Mouse (Mus musculus) stomach, embryonic 14.5 days (tissue): ENCODE measurements around the gene Raver2. TPM values are rescaled to one million over a fixed set of nuclear protein-coding genes. Genes with fewer than 3 reads are reported as not detected.

Experiments used
- ATAC-seq: fragments of 200-750 bp; cut with Nextera tagmentation; 2 replicates; pipeline ENCODE4 v1.8.0; 2017; ENCODE audit warnings: low read depth, moderate TSS enrichment; ENCODE audit not compliant: insufficient number of reproducible peaks, insufficient read depth, low FRiP score
- H3K27ac ChIP-seq: fragments of 300-500 bp; sonication (generic); 2 replicates; pipeline ENCODE4 v1.5.1; 2014; ENCODE audit warnings: mild to moderate bottlenecking, low read length, moderate library complexity, mixed read lengths
- H3K27me3 ChIP-seq: fragments of 300-500 bp; sonication (generic); 2 replicates; pipeline ENCODE4 v1.6.1; 2014; ENCODE audit warnings: low read length, control low read depth, mixed read lengths; ENCODE audit not compliant: control insufficient read depth, insufficient read depth
- H3K36me3 ChIP-seq: fragments of 300-500 bp; sonication (generic); 2 replicates; pipeline ENCODE4 v1.6.1; 2014; ENCODE audit warnings: mild to moderate bottlenecking, control low read depth, low read length, moderate library complexity, mixed read lengths; ENCODE audit not compliant: control insufficient read depth, insufficient read depth
- H3K4me1 ChIP-seq: fragments of 300-500 bp; sonication (generic); 2 replicates; pipeline ENCODE4 v1.6.1; 2014; ENCODE audit warnings: low read length, control low read depth, mixed read lengths; ENCODE audit not compliant: control insufficient read depth, insufficient read depth
- H3K4me2 ChIP-seq: fragments of 300-500 bp; sonication (generic); replicated peaks from 2 replicates; pipeline ENCODE4 v1.6.1; 2014; ENCODE audit warnings: low read depth, low read length, control low read depth
- H3K4me3 ChIP-seq: fragments of 300-500 bp; sonication (generic); 2 replicates; pipeline ENCODE4 v1.5.1; 2014; ENCODE audit warnings: low read depth, low read length, control low read depth
- H3K9ac ChIP-seq: fragments of 300-500 bp; sonication (generic); replicated peaks from 2 replicates; pipeline ENCODE4 v1.6.1; 2014; ENCODE audit warnings: low read depth, mild to moderate bottlenecking, control low read depth, low read length, moderate library complexity, mixed read lengths
- H3K9me3 ChIP-seq: fragments of 300-500 bp; sonication (generic); 2 replicates; pipeline ENCODE4 v1.6.1; 2016; ENCODE audit warnings: low read depth, low read length, control low read depth; ENCODE audit not compliant: control insufficient read depth
- WGBS: fragments of 180-500 bp; shearing (Covaris S2); extraction: QIAGEN DNeasy Blood & Tissue Kit; methylation state at CpG from one replicate; pipeline ENCODE4 v1.1.7; 2014; 5-methylcytosine and 5-hydroxymethylcytosine counted together
- polyA plus RNA-seq: library from polyadenylated mRNA; unstranded; fragments of >200 nt; fragmentation: Nextera tagmentation; extraction: Ambion mirVana; gene quantifications from 2 replicates; pipeline ENCODE4 v1.2.1, GENCODE M21; 2014

Raver2 gene
- polyA plus RNA-seq, 1 experiment from 2014 or later: 19.5 TPM

DNA sequence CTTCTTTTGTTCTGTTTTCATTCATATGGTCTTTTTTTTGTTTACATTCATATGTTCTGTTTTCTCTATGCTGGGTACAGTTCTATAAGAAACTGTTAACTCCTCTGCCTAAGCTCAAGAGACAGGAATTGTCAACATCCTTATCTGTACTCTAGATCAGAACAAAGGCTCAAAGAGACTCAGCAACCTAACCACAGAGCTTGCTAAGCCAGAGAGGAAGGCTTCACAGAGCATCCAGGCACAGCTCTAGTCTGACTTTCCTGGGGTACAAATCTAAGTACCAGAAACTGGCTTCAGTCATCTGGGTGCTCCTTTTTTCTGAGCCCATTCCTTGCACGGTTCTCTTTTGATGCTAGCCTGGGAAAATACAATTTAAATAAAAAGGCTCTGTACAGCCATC is 99.0 kb downstream of the Raver2 start:
- no peaks in the 10 kb centered on the region for H3K27me3 ChIP-seq
- no peak overlapping the region for H3K4me2 ChIP-seq
- ATAC-seq: no peak
- no peaks in the 10 kb centered on the region for H3K9me3 ChIP-seq
- peaks cover 36% of the 10 kb centered on the region for H3K36me3 ChIP-seq
- WGBS: 84% methylated on average over 1 of the region's 1 CpGs
- no peak overlapping the region for H3K27ac ChIP-seq
- H3K4me1 ChIP-seq: no peaks in the 10 kb centered on the region
- no peak overlapping the region for H3K4me3 ChIP-seq
- H3K9ac ChIP-seq: no peak overlapping the region

GRCm38 (mm10) chr4:101168189-101168778 is 99.5 kb downstream of the Raver2 start:
- 0 out of 2 replicates have a peak, but pooled peaks have one; percentile 37 for ATAC-seq
- Histone ChIP-seq H3K27ac (no peak overlapping the region), H3K36me3 (peaks cover 36% of the 10 kb centered on the region), H3K4me3 (no peak overlapping the region), H3K27me3 (no peaks in the 10 kb centered on the region), H3K4me1 (no peaks in the 10 kb centered on the region), H3K9ac (no peak overlapping the region), H3K4me2 (no peak overlapping the region), H3K9me3 (no peaks in the 10 kb centered on the region)
- WGBS: 54% methylated on average over 6 of the region's 6 CpGs

DNA sequence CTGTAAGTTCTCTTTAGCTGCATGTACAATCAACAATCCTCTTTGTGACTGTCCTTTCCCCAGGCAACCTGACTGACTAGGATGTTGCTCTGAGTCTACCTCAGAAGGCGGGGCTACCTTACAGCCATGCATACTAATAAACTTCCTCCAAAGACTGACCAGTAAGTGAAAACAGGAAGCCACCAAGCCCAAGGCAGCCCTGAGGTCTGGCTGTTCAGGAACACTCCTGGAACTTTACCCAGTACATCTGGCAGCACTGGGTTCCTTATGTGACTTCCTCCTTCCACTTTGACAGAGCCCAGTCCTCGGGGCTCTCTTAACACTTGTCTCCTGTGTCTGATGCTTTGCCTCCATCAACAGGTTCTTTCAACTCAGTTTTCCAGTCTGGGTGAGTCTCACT is 104.0 kb downstream of the Raver2 start:
- Histone ChIP-seq H3K9me3 (no peaks in the 10 kb centered on the region), H3K4me3 (no peak overlapping the region), H3K4me2 (no peak overlapping the region), H3K4me1 (no peaks in the 10 kb centered on the region), H3K27ac (no peak overlapping the region), H3K9ac (no peak overlapping the region), H3K36me3 (peaks cover 25% of the 10 kb centered on the region), H3K27me3 (no peaks in the 10 kb centered on the region)
- 93% methylated on average over 2 of the region's 2 CpGs for WGBS
- no peak for ATAC-seq

- Histone ChIP-seq H3K9me3 (no peaks in the 10 kb centered on the region), H3K27ac (no peak overlapping the region), H3K9ac (no peak overlapping the region), H3K27me3 (no peaks in the 10 kb centered on the region), H3K36me3 (peaks cover 28% of the 10 kb centered on the region), H3K4me1 (no peaks in the 10 kb centered on the region), H3K4me3 (no peak overlapping the region), H3K4me2 (no peak overlapping the region)
- WGBS: 89% methylated on average over 10 of the region's 10 CpGs
- no peak for ATAC-seq
These were observed 106.3 kb downstream of the Raver2 start for GRCm38 (mm10) chr4:101174916-101175625.

DNA sequence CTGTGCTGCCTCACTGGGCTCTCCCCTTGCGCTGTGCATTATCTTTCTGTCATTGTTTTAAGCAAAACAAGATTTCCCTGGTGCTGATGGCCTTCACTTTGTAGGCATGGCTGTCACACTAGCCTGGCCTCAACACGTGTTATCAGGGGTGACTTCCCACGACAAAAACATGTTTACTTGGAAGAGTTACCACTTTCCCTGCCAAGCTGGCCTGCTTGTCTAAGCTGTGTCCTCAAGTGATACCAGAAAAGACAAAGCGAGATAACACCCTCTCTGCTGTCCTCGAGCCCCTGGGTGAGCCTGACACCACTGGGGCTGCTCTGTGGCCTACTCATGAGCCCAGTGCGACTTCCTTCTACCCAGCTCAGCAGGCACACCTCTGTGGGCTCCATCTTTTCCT is 107.3 kb downstream of the Raver2 start:
- H3K4me2 ChIP-seq: no peak overlapping the region
- peaks cover 20% of the 10 kb centered on the region; the same call in 1 of the 2 replicates for H3K36me3 ChIP-seq
- no peak overlapping the region for H3K27ac ChIP-seq
- H3K9ac ChIP-seq: no peak overlapping the region
- no peaks in the 10 kb centered on the region for H3K9me3 ChIP-seq
- H3K4me3 ChIP-seq: no peak overlapping the region
- no peaks in the 10 kb centered on the region for H3K27me3 ChIP-seq
- WGBS: 74% methylated on average over 6 of the region's 6 CpGs
- ATAC-seq: no peak
- no peaks in the 10 kb centered on the region for H3K4me1 ChIP-seq

DNA sequence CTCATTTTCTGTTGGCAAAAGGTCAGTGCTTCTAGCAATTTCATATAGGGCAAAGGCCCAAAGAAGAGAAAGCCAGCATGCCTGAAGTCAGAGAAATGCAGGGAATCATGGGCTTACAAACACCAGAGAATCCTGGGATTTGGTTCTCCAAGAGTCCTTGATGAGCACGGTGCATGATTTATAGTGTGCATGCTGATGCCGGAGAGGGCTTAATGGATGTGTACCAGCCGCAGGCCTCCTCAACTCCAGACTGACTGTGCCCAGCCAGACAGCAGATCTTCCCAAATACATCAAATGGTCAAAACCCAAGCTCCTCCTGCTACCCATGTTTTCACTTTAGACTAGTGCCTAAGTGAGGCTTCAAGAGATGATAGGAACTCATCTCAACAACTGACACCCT is 109.0 kb downstream of the Raver2 start:
- Histone ChIP-seq H3K4me1 (no peaks in the 10 kb centered on the region), H3K4me3 (no peak overlapping the region), H3K9me3 (no peaks in the 10 kb centered on the region), H3K27ac (no peak overlapping the region), H3K4me2 (no peak overlapping the region), H3K27me3 (no peaks in the 10 kb centered on the region), H3K9ac (no peak overlapping the region), H3K36me3 (peaks cover 26% of the 10 kb centered on the region; the same call in 1 of the 2 replicates)
- WGBS: 55% methylated on average over 3 of the region's 3 CpGs
- ATAC-seq: no peak

DNA sequence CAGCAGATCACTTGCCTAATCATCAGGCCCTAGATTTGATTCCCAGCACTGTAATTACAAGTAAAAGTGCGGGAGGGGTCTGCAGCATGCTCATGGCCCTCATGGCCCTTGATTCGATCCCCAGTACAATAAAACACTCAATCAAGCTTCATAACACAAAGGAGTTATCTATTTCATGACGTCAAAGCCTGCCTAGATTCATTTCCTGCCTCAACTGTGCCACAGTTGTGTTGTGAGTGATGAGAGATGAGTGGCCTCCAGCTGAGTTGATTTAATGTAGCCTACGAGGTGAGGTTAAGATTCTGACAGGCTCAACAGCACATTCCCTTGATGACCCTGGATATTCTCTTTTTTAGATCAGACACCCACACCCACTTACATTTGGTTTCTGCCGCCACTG is 110.3 kb downstream of the Raver2 start:
- Histone ChIP-seq H3K9me3 (no peaks in the 10 kb centered on the region), H3K4me1 (0 out of 2 replicates have a peak, but pooled peaks cover 3% of the 10 kb centered on the region), H3K4me3 (no peak overlapping the region), H3K27ac (no peak overlapping the region), H3K4me2 (no peak overlapping the region), H3K27me3 (no peaks in the 10 kb centered on the region), H3K9ac (no peak overlapping the region), H3K36me3 (peaks cover 28% of the 10 kb centered on the region)
- WGBS: 74% methylated on average over 5 of the region's 5 CpGs
- ATAC-seq: no peak

DNA sequence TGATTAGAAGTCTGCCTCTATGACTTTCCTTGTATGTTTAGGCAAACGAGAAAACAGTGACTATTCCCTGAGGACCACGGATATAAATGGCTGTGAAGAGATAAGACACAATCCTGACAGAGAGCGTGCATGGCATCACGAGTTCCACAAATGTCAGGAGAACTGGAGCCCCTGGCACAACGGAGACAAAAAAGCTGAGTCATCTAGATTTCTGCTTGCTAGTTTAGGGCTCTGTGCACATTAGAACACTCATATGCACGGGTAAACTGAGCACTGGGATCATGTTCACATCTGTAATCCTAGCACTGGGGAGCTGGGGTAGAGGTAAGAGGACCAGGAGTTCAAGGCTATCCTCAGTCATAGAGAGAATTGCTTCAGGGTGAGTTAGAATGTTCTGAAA is 111.1 kb downstream of the Raver2 start:
- H3K4me2 ChIP-seq: no peak overlapping the region
- no peak overlapping the region for H3K4me3 ChIP-seq
- no peaks in the 10 kb centered on the region for H3K9me3 ChIP-seq
- H3K9ac ChIP-seq: no peak overlapping the region
- no peak overlapping the region for H3K27ac ChIP-seq
- H3K27me3 ChIP-seq: no peaks in the 10 kb centered on the region
- 73% methylated on average over 6 of the region's 6 CpGs for WGBS
- 0 out of 2 replicates have a peak, but pooled peaks cover 3% of the 10 kb centered on the region for H3K4me1 ChIP-seq
- ATAC-seq: no peak
- H3K36me3 ChIP-seq: peaks cover 27% of the 10 kb centered on the region
